Mouse (Mus musculus): ENCODE results near the gene Dync2h1. TPM values are rescaled to one million over a fixed set of nuclear protein-coding genes. Genes with fewer than 3 reads are reported as not detected.

Gene Dync2h1
- total and polyA plus RNA-seq, 2 experiments from 2014 or later = 3.7 to 6.4 TPM

GRCm38 (mm10) chr9:7159718-7160117 lies 24.5 kb downstream of the Dync2h1 start:
- H3K9ac ChIP-seq (replicated peaks; ENCODE audit: low read depth, low read length) = no peak overlapping the region
- no peak for DNase-seq (ENCODE audit: low spot score)
- WGBS = 65% methylated on average over 3 of the region's 3 CpGs
- no peaks in the 10 kb centered on the region for H3K9me3 ChIP-seq (replicated peaks; ENCODE audit: control insufficient read depth, low read length)
- H3K27ac ChIP-seq (ENCODE audit: low read depth) = no peak overlapping the region
- peaks cover 5% of the 10 kb centered on the region for H3K36me3 ChIP-seq (replicated peaks; ENCODE audit: control insufficient read depth, insufficient read depth, low read length)
- no peaks in the 10 kb centered on the region for H3K4me1 ChIP-seq (ENCODE audit: control insufficient read depth, insufficient read depth)
- no peak for ATAC-seq (ENCODE audit: insufficient read depth, low read depth)
- no peak overlapping the region for H3K4me2 ChIP-seq (ENCODE audit: low read depth, low read length)
- no peak overlapping the region for H3K4me3 ChIP-seq (ENCODE audit: low read depth, low read length)
- H3K27me3 ChIP-seq (ENCODE audit: control insufficient read depth, insufficient read depth, low read length) = no peaks in the 10 kb centered on the region
- TF ChIP-seq CTCF (IDR thresholded peaks at IDR 0.05; ENCODE audit: low read depth) (no peak), EP300 (IDR thresholded peaks at IDR 0.05; ENCODE audit: low read depth) (no peak)

GRCm38 (mm10) chr9:7158605-7159004 lies 25.6 kb downstream of the Dync2h1 start:
- H3K4me2 ChIP-seq (ENCODE audit: low read depth, low read length) = no peak overlapping the region
- H3K9ac ChIP-seq (replicated peaks; ENCODE audit: low read depth, low read length) = no peak overlapping the region
- no peaks in the 10 kb centered on the region for H3K4me1 ChIP-seq (ENCODE audit: control insufficient read depth, insufficient read depth)
- peaks cover 5% of the 10 kb centered on the region for H3K36me3 ChIP-seq (replicated peaks; ENCODE audit: control insufficient read depth, insufficient read depth, low read length)
- no peak for ATAC-seq (ENCODE audit: insufficient read depth, low read depth)
- no peaks in the 10 kb centered on the region for H3K9me3 ChIP-seq (replicated peaks; ENCODE audit: control insufficient read depth, low read length)
- TF ChIP-seq CTCF (IDR thresholded peaks at IDR 0.05; ENCODE audit: low read depth) (no peak), EP300 (IDR thresholded peaks at IDR 0.05; ENCODE audit: low read depth) (no peak)
- no peak overlapping the region for H3K4me3 ChIP-seq (ENCODE audit: low read depth, low read length)
- H3K27ac ChIP-seq (ENCODE audit: low read depth) = no peak overlapping the region
- H3K27me3 ChIP-seq (ENCODE audit: control insufficient read depth, insufficient read depth, low read length) = no peaks in the 10 kb centered on the region
- no peak for DNase-seq (ENCODE audit: low spot score)
- WGBS = 89% methylated on average over 7 of the region's 7 CpGs

- no peak for ATAC-seq (ENCODE audit: insufficient read depth, low read depth)
- H3K4me1 ChIP-seq (ENCODE audit: control insufficient read depth, insufficient read depth) = no peaks in the 10 kb centered on the region
- WGBS = 72% methylated on average over 2 of the region's 2 CpGs
- no peak overlapping the region for H3K4me2 ChIP-seq (ENCODE audit: low read depth, low read length)
- no peaks in the 10 kb centered on the region for H3K27me3 ChIP-seq (ENCODE audit: control insufficient read depth, insufficient read depth, low read length)
- H3K36me3 ChIP-seq (replicated peaks; ENCODE audit: control insufficient read depth, insufficient read depth, low read length) = no peaks in the 10 kb centered on the region; the same call in 1 of the 2 replicates
- no peak for TF ChIP-seq CTCF (IDR thresholded peaks at IDR 0.05; ENCODE audit: low read depth)
- DNase-seq (ENCODE audit: low spot score) = no peak
- H3K27ac ChIP-seq (ENCODE audit: low read depth) = no peak overlapping the region
- no peak overlapping the region for H3K9ac ChIP-seq (replicated peaks; ENCODE audit: low read depth, low read length)
- no peaks in the 10 kb centered on the region for H3K9me3 ChIP-seq (replicated peaks; ENCODE audit: control insufficient read depth, low read length)
- H3K4me3 ChIP-seq (ENCODE audit: low read depth, low read length) = no peak overlapping the region
Observed at GRCm38 (mm10) chr9:7154391-7154790, 29.9 kb downstream of the Dync2h1 start.

DNA sequence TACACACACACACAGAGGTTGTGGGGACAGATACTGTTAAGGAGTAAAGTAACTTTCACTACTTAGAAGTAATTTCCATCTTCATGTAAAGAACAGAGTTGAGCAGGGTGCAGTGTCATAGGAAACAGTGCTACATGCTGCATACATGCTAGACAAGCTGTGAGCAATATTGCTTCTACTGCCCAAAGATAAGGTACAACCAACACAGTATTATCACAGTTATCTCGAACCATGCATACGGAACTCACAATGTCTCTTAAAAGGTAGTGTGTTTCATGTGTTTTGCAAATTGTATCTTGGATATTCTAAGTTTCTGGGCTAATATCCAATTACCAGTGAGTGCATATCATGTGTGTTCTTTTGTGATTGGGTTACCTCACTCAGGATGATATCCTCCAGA lies 61.4 kb downstream of the Dync2h1 start:
- TF ChIP-seq EP300 (IDR thresholded peaks at IDR 0.05; ENCODE audit: low read depth) = no peak
- TF ChIP-seq CTCF (IDR thresholded peaks at IDR 0.05; ENCODE audit: low read depth) = no peak
- no peaks in the 10 kb centered on the region for H3K4me1 ChIP-seq (ENCODE audit: control insufficient read depth, insufficient read depth)
- H3K9me3 ChIP-seq (replicated peaks; ENCODE audit: control insufficient read depth, low read length) = no peaks in the 10 kb centered on the region
- H3K27me3 ChIP-seq (ENCODE audit: control insufficient read depth, insufficient read depth, low read length) = no peaks in the 10 kb centered on the region
- H3K4me3 ChIP-seq (ENCODE audit: low read depth, low read length) = no peak overlapping the region
- H3K36me3 ChIP-seq (replicated peaks; ENCODE audit: control insufficient read depth, insufficient read depth, low read length) = no peaks in the 10 kb centered on the region
- ATAC-seq (ENCODE audit: insufficient read depth, low read depth) (no peak), DNase-seq (ENCODE audit: low spot score) (no peak)
- H3K9ac ChIP-seq (replicated peaks; ENCODE audit: low read depth, low read length) = no peak overlapping the region
- WGBS = 84% methylated on average over 2 of the region's 2 CpGs
- no peak overlapping the region for H3K27ac ChIP-seq (ENCODE audit: low read depth)
- H3K4me2 ChIP-seq (ENCODE audit: low read depth, low read length) = no peak overlapping the region

DNA sequence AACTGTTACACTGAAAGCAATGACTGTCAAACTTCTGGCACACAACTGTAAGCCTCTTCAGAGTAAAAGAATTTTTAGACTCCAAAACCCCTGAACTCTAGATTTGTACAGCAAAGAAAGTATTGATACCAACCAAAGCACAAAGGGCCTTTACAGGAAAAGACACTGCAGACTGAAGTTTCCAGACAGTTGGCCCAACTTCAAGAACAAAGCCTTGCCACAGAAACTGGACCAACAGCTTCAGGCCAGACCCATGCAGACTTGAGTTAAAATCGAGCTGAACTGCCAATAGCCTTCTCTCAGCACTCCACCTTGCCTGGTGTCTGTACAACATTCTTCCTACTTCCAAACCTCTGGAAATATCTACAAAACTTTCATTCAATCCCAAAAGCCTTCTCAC lies 74.1 kb downstream of the Dync2h1 start:
- H3K9ac ChIP-seq (replicated peaks; ENCODE audit: low read depth, low read length) = no peak overlapping the region
- no peak overlapping the region for H3K4me3 ChIP-seq (ENCODE audit: low read depth, low read length)
- no peak for TF ChIP-seq EP300 (IDR thresholded peaks at IDR 0.05; ENCODE audit: low read depth)
- TF ChIP-seq CTCF (IDR thresholded peaks at IDR 0.05; ENCODE audit: low read depth) = no peak
- no peak overlapping the region for H3K4me2 ChIP-seq (ENCODE audit: low read depth, low read length)
- H3K27ac ChIP-seq (ENCODE audit: low read depth) = no peak overlapping the region
- DNase-seq (ENCODE audit: low spot score) (no peak), ATAC-seq (ENCODE audit: insufficient read depth, low read depth) (no peak)
- no peaks in the 10 kb centered on the region for H3K27me3 ChIP-seq (ENCODE audit: control insufficient read depth, insufficient read depth, low read length)
- H3K36me3 ChIP-seq (replicated peaks; ENCODE audit: control insufficient read depth, insufficient read depth, low read length) = no peaks in the 10 kb centered on the region
- WGBS = 54% methylated on average over 1 of the region's 1 CpGs
- H3K9me3 ChIP-seq (replicated peaks; ENCODE audit: control insufficient read depth, low read length) = no peaks in the 10 kb centered on the region
- H3K4me1 ChIP-seq (ENCODE audit: control insufficient read depth, insufficient read depth) = no peaks in the 10 kb centered on the region

GRCm38 (mm10) chr9:7101361-7101760 lies 82.9 kb downstream of the Dync2h1 start:
- Histone ChIP-seq H3K4me1 (ENCODE audit: control insufficient read depth, insufficient read depth) (no peaks in the 10 kb centered on the region), H3K4me3 (ENCODE audit: low read depth, low read length) (no peak overlapping the region), H3K9me3 (replicated peaks; ENCODE audit: control insufficient read depth, low read length) (no peaks in the 10 kb centered on the region), H3K27ac (ENCODE audit: low read depth) (no peak overlapping the region), H3K9ac (replicated peaks; ENCODE audit: low read depth, low read length) (no peak overlapping the region), H3K4me2 (ENCODE audit: low read depth, low read length) (no peak overlapping the region), H3K27me3 (ENCODE audit: control insufficient read depth, insufficient read depth, low read length) (no peaks in the 10 kb centered on the region), H3K36me3 (replicated peaks; ENCODE audit: control insufficient read depth, insufficient read depth, low read length) (no peaks in the 10 kb centered on the region)
- DNase-seq (ENCODE audit: low spot score) (no peak), ATAC-seq (ENCODE audit: insufficient read depth, low read depth) (no peak)
- TF ChIP-seq EP300 (IDR thresholded peaks at IDR 0.05; ENCODE audit: low read depth) (no peak), CTCF (IDR thresholded peaks at IDR 0.05; ENCODE audit: low read depth) (no peak)

Data from heart, postnatal 0 days (tissue).